Mouse (Mus musculus) midbrain, embryonic 15.5 days (tissue): Measurements from ENCODE around the gene Slc25a28. TPM values are rescaled to one million over a fixed set of nuclear protein-coding genes. Genes with fewer than 3 reads are reported as not detected.
A peak's percentile ranks its signal among the peaks of the same experiment; 100 is the strongest.

Experiments
- ATAC-seq: fragments of 200-750 bp; cut with Nextera tagmentation; replicated peaks from 2 replicates; pipeline ENCODE4 v1.8.0; 2017; ENCODE audit warnings: moderate TSS enrichment
- H3K27ac ChIP-seq: fragments of 300-500 bp; sonication (generic); 2 replicates; pipeline ENCODE4 v1.5.1; 2015; ENCODE audit warnings: mild to moderate bottlenecking, inconsistent platforms
- H3K27me3 ChIP-seq: fragments of 300-500 bp; sonication (generic); replicated peaks from 2 replicates; pipeline ENCODE4 v1.6.1; 2015; ENCODE audit warnings: inconsistent platforms
- H3K36me3 ChIP-seq: fragments of 300-500 bp; sonication (generic); replicated peaks from 2 replicates; pipeline ENCODE4 v1.6.1; 2015; ENCODE audit warnings: inconsistent platforms
- H3K4me1 ChIP-seq: fragments of 300-500 bp; sonication (generic); 2 replicates; pipeline ENCODE4 v1.6.1; 2015; ENCODE audit warnings: inconsistent platforms
- H3K4me2 ChIP-seq: fragments of 300-500 bp; sonication (generic); 2 replicates; pipeline ENCODE4 v1.6.1; 2015; ENCODE audit warnings: inconsistent platforms, mild to moderate bottlenecking, moderate library complexity
- H3K4me3 ChIP-seq: fragments of 300-500 bp; sonication (generic); 2 replicates; pipeline ENCODE4 v1.5.1; 2015; ENCODE audit warnings: mild to moderate bottlenecking, inconsistent platforms
- H3K9ac ChIP-seq: fragments of 300-500 bp; sonication (generic); 2 replicates; pipeline ENCODE4 v1.6.1; 2015; ENCODE audit warnings: mild to moderate bottlenecking, inconsistent platforms
- H3K9me3 ChIP-seq: fragments of 300-500 bp; sonication (generic); 2 replicates; pipeline ENCODE4 v1.6.1; 2016; ENCODE audit warnings: inconsistent platforms
- WGBS: fragments of 180-500 bp; shearing (Covaris S2); methylation state at CpG from one replicate; pipeline ENCODE4 v1.1.7; 2015; ENCODE audit warnings: mixed read lengths; 5-methylcytosine and 5-hydroxymethylcytosine counted together
- polyA plus RNA-seq: library from polyadenylated mRNA; unstranded; fragments of >200 nt; fragmentation: Nextera tagmentation; extraction: Ambion mirVana; gene quantifications from 2 replicates; pipeline ENCODE4 v1.2.1, GENCODE M21; 2015

Slc25a28 gene
- polyA plus RNA-seq, result 14.4 and 16.7 TPM in 2 replicates

DNA sequence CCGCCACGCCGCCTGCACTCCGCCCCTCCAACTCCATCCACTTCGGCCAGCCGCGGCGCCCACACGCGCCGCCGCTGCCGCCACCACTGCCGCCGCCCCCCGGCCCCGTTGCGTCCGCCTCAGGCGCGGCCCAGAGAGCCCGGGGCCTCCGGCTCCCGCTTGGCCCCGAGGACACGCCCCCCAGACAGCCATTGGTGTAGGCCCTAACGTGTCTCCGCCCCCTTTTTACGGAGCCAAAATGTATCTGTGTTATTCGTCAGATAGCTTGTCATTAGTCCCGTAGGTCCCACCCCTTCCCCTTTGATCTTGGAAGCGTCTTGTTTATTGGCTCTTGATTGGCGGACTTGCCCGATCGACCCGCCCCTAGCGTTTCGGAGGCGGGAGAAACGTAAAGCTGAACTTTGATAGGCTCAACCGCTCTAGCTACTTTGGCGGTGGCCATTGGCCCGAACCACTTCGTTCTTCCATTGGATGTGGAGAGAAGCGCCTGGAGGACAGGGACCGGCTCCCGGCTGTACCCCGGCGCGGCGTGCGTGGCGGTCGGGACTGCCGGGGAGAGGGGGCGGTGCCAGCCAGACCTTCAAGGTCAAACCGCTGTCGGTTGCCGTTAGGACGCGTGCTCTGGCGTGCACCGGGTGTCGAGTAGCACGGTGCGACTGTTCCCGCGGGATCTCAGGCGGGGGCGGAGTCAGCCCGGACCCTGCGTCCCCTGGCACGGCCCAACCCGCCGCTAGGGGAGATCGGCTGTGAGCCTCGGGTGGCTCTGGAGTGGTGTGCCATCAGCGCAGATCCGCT is at the start of gene Slc25a28:
Gene Slc25a28 (minus strand): TSS at position 152 of the 795 bp plus-strand sequence.
- no peaks in the 10 kb centered on the region for H3K36me3 ChIP-seq
- H3K27me3 ChIP-seq, result no peaks in the 10 kb centered on the region
- H3K27ac ChIP-seq, result peak within 1 kb of the TSS; percentile 96
- ATAC-seq, result peak; percentile 98
- H3K4me2 ChIP-seq, result peak within 1 kb of the TSS; percentile 77
- H3K4me3 ChIP-seq, result peak within 1 kb of the TSS; percentile 89
- H3K9ac ChIP-seq, result peak within 1 kb of the TSS; percentile 86
- 1% methylated on average over 76 of the region's 79 CpGs for WGBS
- H3K4me1 ChIP-seq, result peaks cover 26% of the 10 kb centered on the region
- no peaks in the 10 kb centered on the region for H3K9me3 ChIP-seq

DNA sequence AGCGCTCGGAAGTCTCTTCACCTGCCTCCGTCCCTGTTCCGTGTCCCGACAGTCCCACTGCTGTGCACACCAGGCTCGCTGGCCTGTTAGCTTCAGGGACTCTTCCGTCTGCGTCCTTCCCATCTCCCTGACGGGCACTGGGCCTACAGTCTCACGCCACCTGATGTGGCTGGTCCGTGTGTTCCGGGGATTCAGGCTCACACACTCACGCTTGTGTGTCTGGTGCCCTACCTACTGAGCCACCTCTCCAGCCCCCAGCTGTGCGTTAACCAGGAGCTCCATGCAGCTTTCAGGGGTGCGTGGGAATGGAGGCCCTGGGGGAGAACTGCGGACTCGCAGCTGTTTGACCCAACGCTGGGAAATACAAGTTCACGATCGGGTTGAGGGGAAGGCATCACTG is 49.5 kb upstream of the Slc25a28 start:
- H3K36me3 ChIP-seq, result peaks cover 34% of the 10 kb centered on the region; the same call in 1 of the 2 replicates
- no peaks in the 10 kb centered on the region for H3K9me3 ChIP-seq

DNA sequence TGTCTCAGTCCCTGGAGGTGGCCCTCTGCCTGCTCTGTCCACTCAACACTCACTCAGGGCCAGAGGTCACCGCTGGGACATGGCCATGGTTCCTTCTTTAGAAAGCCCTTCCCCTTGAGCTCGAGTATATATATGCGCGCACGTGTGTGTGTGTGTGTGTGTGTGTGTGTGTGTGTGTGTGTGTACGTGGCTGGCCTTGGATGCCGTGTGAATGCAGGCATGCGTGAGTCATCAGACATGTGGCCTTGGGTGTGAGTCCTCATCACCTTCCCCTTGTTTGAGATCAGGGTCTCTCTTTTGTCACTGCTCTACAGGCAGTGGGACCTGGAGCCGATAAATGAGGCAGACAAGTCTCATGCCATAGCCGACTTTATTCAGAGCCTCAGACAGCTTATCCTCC is 48.8 kb upstream of the Slc25a28 start:
- no peaks in the 10 kb centered on the region for H3K4me1 ChIP-seq
- H3K9me3 ChIP-seq, result no peaks in the 10 kb centered on the region
- no peak overlapping the region for H3K9ac ChIP-seq
- H3K4me3 ChIP-seq, result no peak overlapping the region
- no peak overlapping the region for H3K4me2 ChIP-seq
- WGBS, result 83% methylated on average over 10 of the region's 10 CpGs
- peaks cover 32% of the 10 kb centered on the region; the same call in 1 of the 2 replicates for H3K36me3 ChIP-seq
- H3K27me3 ChIP-seq, result no peaks in the 10 kb centered on the region
- no peak overlapping the region for H3K27ac ChIP-seq
- no peak for ATAC-seq

More for the DNA sequence above, 49.5 kb upstream of the Slc25a28 start:
- Histone ChIP-seq H3K4me2 (no peak overlapping the region), H3K4me1 (no peaks in the 10 kb centered on the region), H3K27ac (no peak overlapping the region), H3K27me3 (no peaks in the 10 kb centered on the region), H3K9ac (no peak overlapping the region), H3K4me3 (no peak overlapping the region)
- ATAC-seq, result no peak
- WGBS, result 95% methylated on average over 20 of the region's 20 CpGs

DNA sequence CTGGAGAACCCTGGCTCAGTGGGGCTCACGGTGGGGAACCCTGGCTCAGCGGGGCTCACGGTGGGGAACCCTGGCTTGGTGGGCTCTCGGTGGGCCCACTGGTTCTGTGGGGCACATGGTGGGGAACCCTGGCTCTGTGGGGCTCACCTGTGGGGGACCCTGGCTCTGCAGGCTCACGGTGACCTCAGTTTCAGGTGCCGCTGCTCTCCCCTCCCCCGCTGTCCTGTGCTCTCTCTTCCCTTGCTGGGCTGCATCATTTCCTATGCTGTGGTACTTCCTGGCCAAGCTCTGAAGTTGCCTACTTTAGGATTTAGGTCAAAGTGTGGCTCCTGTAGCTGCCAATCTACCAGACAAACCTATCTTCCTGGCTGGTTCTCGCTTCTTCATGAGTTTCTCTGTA is 48.2 kb upstream of the Slc25a28 start:
- Histone ChIP-seq H3K36me3 (peaks cover 28% of the 10 kb centered on the region; the same call in 1 of the 2 replicates), H3K9ac (no peak overlapping the region), H3K4me3 (no peak overlapping the region), H3K4me2 (no peak overlapping the region), H3K9me3 (no peaks in the 10 kb centered on the region), H3K27ac (no peak overlapping the region), H3K4me1 (no peaks in the 10 kb centered on the region), H3K27me3 (no peaks in the 10 kb centered on the region)
- ATAC-seq, result no peak
- WGBS, result 75% methylated on average over 8 of the region's 8 CpGs

DNA sequence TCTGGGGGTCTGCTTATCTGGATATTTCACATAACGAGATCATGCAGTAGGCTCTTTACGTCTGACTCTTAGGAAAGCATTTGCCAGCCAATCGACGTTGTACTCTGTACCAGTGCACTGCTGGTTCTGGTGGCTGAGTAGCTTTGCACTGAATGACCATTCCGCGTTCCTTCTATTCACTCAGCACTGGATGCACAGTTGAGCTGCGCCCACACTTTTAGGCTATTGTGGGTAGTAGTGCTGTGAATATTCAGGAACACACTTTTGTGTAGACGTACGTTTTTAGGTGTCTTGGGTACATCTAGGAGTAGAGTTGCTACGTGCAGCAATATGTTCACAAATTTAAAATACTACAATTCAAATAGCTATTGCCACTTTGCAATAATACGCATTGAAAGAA is 45.4 kb upstream of the Slc25a28 start:
- no peak overlapping the region for H3K9ac ChIP-seq
- WGBS, result 94% methylated on average over 11 of the region's 11 CpGs
- no peaks in the 10 kb centered on the region for H3K9me3 ChIP-seq
- H3K4me1 ChIP-seq, result no peaks in the 10 kb centered on the region
- no peak overlapping the region for H3K27ac ChIP-seq
- no peak for ATAC-seq
- no peaks in the 10 kb centered on the region for H3K27me3 ChIP-seq
- no peak overlapping the region for H3K4me2 ChIP-seq
- H3K4me3 ChIP-seq, result no peak overlapping the region
- H3K36me3 ChIP-seq, result peaks cover 14% of the 10 kb centered on the region

DNA sequence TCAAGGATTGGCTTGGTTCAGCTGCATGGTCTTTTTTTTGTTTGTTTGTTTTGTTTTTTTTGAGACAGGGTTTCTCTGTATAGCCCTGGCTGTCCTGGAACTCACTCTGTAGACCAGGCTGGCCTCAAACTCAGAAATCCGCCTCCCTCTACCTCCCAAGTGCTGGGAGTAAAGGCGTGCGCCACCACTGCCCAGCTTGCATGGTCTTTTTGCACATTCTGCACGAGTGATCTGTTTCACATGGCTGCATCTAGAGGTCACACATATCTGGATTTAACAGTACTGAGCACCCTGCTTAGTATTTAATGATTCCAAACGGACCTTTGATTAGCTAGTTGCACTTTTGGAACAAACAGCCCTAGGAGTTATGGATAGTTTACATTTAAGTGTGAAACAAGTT is 37.3 kb upstream of the Slc25a28 start:
- no peaks in the 10 kb centered on the region for H3K4me1 ChIP-seq
- H3K9ac ChIP-seq, result no peak overlapping the region
- H3K9me3 ChIP-seq, result no peaks in the 10 kb centered on the region
- H3K27me3 ChIP-seq, result no peaks in the 10 kb centered on the region
- no peak overlapping the region for H3K4me3 ChIP-seq
- H3K4me2 ChIP-seq, result no peak overlapping the region
- WGBS, result 79% methylated on average over 5 of the region's 5 CpGs
- H3K27ac ChIP-seq, result no peak overlapping the region
- peaks cover 4% of the 10 kb centered on the region; the same call in 1 of the 2 replicates for H3K36me3 ChIP-seq
- ATAC-seq, result no peak

DNA sequence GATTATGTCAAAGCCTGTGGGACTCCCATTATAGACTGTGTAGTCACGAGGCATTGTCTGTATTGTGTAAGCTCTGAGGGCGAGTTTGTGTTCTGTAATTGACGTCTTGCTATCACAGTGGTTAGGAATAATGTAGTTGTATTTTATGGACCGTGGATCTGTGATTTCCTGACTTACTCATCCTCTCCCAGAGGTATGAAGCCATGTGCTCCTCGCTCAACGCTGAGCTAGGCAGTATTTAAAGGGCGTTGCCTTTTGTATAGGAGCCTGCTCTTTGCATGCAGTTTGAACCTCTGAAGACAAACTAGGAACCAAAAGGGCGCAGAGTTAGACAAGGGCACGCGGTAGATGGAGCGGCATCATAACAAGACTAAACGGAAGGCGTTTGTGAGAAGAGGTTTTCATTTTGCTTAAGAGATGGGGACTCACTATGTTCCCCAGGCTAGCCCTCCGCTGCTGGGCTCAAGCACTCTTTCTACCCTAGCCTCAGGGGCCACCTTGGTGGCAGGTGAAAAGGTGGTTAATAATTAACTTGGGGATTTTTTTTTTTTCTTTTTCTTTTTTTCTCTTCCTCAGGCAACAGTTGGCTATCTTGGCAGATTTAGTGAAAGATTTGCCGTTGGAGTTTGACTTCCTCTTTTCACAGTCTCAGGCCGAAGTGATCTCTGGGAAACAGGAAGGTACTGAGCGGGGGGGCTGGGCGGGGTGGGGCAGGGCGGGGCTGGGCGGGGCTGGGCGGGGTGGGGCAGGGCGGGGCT is 36.7 kb upstream of the Slc25a28 start:
- H3K27ac ChIP-seq, result no peak overlapping the region
- WGBS, result 58% methylated on average over 22 of the region's 22 CpGs
- H3K4me1 ChIP-seq, result no peaks in the 10 kb centered on the region
- no peak overlapping the region for H3K4me3 ChIP-seq
- H3K27me3 ChIP-seq, result no peaks in the 10 kb centered on the region
- no peak overlapping the region for H3K9ac ChIP-seq
- peaks cover 4% of the 10 kb centered on the region; the same call in 1 of the 2 replicates for H3K36me3 ChIP-seq
- H3K4me2 ChIP-seq, result no peak overlapping the region
- ATAC-seq, result no peak
- H3K9me3 ChIP-seq, result no peaks in the 10 kb centered on the region

DNA sequence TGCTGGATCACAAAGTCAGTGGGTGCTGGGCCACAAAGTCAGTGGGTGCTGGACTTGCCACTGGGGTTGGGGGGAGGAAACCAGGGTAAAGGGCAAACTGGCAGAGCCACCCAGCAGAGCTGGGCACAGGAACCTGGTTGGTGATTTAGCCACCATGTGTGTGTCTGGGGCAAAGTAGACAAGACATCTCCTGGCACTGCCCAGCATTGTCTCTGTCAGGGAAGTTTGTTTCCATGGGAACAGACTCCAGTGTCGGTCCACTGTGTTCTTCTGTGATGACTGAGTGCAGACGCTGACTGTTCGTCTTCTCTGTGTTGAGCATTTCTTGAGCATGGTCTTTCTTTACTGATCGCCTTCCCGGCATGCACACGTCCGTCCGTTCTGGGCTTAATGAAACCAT is 34.6 kb upstream of the Slc25a28 start:
- no peak for ATAC-seq
- no peak overlapping the region for H3K9ac ChIP-seq
- H3K36me3 ChIP-seq, result peaks cover 11% of the 10 kb centered on the region; the same call in 1 of the 2 replicates
- H3K4me2 ChIP-seq, result no peak overlapping the region
- H3K4me1 ChIP-seq, result no peaks in the 10 kb centered on the region
- 62% methylated on average over 8 of the region's 8 CpGs for WGBS
- no peaks in the 10 kb centered on the region for H3K27me3 ChIP-seq
- H3K4me3 ChIP-seq, result no peak overlapping the region
- H3K9me3 ChIP-seq, result no peaks in the 10 kb centered on the region
- no peak overlapping the region for H3K27ac ChIP-seq

DNA sequence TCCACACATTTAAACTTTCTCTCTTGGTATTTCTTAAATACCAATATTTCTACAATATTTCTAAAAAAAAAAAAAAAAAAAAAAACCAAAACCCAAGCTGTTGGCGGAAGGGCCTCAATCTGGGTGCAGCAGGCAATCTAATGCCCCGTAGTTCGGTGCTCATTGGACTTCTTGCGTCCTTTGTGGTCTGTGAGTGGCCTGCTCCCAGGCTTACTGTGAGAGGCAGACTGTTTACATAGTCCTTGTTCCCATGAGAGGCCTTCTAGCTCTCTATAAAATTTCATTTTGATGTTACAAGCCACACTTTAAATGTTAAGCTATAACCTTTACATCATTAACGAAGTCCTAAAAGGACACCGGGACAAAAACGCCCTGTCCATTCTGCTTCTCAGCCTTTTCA is 33.5 kb upstream of the Slc25a28 start:
- no peak for ATAC-seq
- Histone ChIP-seq H3K9me3 (no peaks in the 10 kb centered on the region), H3K27ac (no peak overlapping the region), H3K4me2 (no peak overlapping the region), H3K9ac (no peak overlapping the region), H3K36me3 (peaks cover 11% of the 10 kb centered on the region; the same call in 1 of the 2 replicates), H3K4me1 (no peaks in the 10 kb centered on the region), H3K4me3 (no peak overlapping the region), H3K27me3 (no peaks in the 10 kb centered on the region)
- 90% methylated on average over 7 of the region's 7 CpGs for WGBS

DNA sequence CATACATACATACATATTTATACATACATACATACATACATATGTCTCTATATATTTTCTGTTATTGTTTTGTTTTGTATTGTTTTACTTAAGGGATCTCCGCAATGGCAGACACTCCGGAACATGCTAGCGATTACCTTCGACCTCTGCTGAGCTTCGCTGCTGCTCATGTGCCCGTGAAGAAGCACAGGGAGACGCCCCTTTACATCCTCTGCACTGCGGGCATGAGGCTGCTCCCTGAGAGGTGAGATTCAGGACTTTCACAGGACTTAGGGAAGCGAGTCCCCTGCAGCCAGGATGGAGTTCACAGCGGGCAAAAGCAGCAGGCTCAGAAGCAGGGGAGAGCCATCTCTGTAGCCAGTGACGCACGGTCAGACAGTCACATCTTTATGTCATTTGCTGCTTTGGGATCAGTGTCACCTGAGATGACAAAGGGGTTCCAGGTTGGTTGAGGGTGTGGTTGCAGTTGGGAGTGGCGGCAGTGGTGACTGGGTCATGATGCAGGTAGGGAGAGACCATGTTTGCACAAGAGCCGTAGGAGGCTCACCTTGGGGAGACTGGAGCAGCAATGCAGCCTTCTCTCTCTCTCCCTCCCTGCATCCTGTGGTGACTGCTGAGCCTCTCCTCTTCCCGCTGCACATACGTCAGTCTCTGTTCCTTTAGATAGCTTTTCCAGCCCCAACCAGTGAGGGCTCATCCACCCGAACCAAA is 30.3 kb upstream of the Slc25a28 start:
- 93% methylated on average over 17 of the region's 17 CpGs for WGBS
- no peak overlapping the region for H3K27ac ChIP-seq
- no peak for ATAC-seq
- H3K36me3 ChIP-seq, result peaks cover 11% of the 10 kb centered on the region; the same call in 1 of the 2 replicates
- H3K27me3 ChIP-seq, result no peaks in the 10 kb centered on the region
- H3K4me3 ChIP-seq, result no peak overlapping the region
- H3K4me1 ChIP-seq, result no peaks in the 10 kb centered on the region
- no peaks in the 10 kb centered on the region for H3K9me3 ChIP-seq
- H3K4me2 ChIP-seq, result no peak overlapping the region
- no peak overlapping the region for H3K9ac ChIP-seq

DNA sequence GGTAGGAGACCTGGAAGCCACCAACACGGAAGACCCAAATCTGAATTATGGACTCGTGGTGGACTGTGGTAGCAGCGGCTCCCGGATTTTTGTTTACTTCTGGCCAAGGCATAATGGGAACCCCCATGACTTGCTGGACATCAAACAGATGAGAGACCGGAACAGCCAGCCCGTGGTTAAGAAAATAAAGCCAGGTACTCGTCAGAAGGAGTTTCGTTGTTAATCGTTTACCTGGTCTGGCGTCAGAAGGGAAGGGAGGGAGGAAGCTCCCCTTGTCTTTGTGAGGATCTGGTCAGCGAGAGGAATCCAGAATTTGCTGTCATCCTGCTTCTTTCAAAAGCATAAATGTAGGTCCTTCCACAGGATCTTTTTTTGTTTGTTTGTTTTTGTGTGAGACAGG is 29.5 kb upstream of the Slc25a28 start:
- peaks cover 11% of the 10 kb centered on the region; the same call in 1 of the 2 replicates for H3K36me3 ChIP-seq
- H3K4me3 ChIP-seq, result no peak overlapping the region
- H3K9ac ChIP-seq, result no peak overlapping the region
- no peak for ATAC-seq
- H3K4me1 ChIP-seq, result no peaks in the 10 kb centered on the region
- H3K27ac ChIP-seq, result no peak overlapping the region
- WGBS, result 92% methylated on average over 11 of the region's 11 CpGs
- no peak overlapping the region for H3K4me2 ChIP-seq
- H3K9me3 ChIP-seq, result no peaks in the 10 kb centered on the region
- H3K27me3 ChIP-seq, result no peaks in the 10 kb centered on the region

DNA sequence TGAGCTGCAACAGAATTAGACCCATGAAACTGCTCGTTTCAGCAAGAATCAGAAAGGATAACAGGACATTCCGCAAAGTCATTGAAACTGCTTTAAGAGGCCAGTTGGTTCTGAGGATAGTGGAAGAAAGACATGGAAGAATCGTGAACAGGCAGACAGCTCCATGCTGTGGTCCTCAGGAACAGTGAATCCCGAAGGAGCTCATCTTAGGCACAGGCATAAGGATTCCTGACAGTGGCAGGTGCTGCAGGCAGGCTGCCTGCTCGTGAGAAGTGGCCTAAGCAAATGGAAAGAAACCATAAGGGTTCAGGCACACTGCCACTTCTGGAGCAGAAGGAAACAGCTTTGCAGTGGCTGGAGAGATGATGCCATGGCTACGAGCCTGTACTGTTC is 25.1 kb upstream of the Slc25a28 start:
- H3K4me3 ChIP-seq, result no peak overlapping the region
- H3K9ac ChIP-seq, result no peak overlapping the region
- H3K4me2 ChIP-seq, result no peak overlapping the region
- H3K36me3 ChIP-seq, result peaks cover under 1% of the 10 kb centered on the region; the same call in 1 of the 2 replicates
- no peaks in the 10 kb centered on the region for H3K4me1 ChIP-seq
- H3K27me3 ChIP-seq, result no peaks in the 10 kb centered on the region
- H3K9me3 ChIP-seq, result no peaks in the 10 kb centered on the region
- no peak for ATAC-seq
- H3K27ac ChIP-seq, result no peak overlapping the region
- 86% methylated on average over 6 of the region's 6 CpGs for WGBS
